Mouse (Mus musculus) heart, postnatal 0 days (tissue): Measurements from ENCODE around the gene Cnnm1.

Experiments used
- CTCF ChIP-seq: IDR thresholded peaks from 2 replicates; pipeline ENCODE4 v1.5.1; 2016; ENCODE audit warnings: antibody characterized with exemption, control low read depth, low read depth
- EP300 ChIP-seq: IDR thresholded peaks from 2 replicates; pipeline ENCODE4 v1.6.1; 2016; ENCODE audit warnings: antibody characterized with exemption, low read depth

DNA sequence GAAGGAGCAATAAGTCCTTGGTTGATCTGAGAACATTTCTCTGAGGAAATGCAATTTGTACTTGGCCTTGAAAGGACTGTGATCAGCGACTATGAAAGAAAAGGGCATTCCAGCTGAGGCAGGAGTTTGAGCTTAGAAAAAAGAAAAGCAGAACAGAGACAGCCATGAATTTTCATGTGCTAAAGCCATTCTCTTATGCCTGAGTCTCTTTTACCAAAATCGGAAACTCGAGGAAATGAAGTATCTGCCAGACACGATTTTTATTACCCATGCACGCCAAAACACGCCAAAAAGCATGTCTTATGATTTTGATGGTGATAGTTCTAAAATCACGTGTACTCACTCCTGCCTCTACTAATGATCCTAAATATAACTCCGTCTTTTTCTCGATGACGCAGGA, 11.3 kb downstream of the Cnnm1 start:
- TF ChIP-seq EP300 (no peak), CTCF (no peak)
